Mouse (Mus musculus): ENCODE results near the gene Dnah8.

- no peak for TF ChIP-seq CTCF (IDR thresholded peaks at IDR 0.05; ENCODE audit: borderline replicate concordance, extremely low read depth, insufficient read depth, insufficient read length)
- TF ChIP-seq POLR2A (IDR thresholded peaks at IDR 0.05; ENCODE audit: borderline replicate concordance, extremely low read depth, insufficient read depth, insufficient read length, poor library complexity, severe bottlenecking), result no peak
These were observed 211.3 kb downstream of the Dnah8 start for GRCm38 (mm10) chr17:30835419-30835818.
